Mouse (Mus musculus) layer of hippocampus, adult 11-12 months (tissue): ENCODE data around the gene AW549877.

ENCODE experiments used
- DNase-seq: peaks from one replicate; pipeline ENCODE4 v3.0.0; 2022; ENCODE audit warnings: low spot score

The AW549877 gene

DNA sequence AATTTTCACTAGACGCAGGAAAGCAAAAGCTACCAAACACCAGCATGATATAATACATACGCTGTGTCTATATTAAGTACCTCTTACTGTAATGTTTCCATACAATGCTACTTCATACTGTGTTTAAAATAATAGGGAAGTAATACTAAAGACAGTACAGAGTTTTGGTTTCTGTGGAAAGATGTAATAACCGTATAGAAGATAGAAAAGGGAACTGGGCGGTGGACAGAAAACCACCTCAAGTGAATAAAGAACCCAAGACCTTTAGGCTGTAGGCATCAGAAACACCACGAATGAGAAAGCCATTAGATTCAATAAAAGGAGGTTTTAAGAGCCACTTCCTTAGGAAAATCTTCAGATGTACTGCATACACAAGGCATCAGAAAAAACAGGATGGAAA lies 12.8 kb downstream of the AW549877 start:
- DNase-seq: no peak

DNA sequence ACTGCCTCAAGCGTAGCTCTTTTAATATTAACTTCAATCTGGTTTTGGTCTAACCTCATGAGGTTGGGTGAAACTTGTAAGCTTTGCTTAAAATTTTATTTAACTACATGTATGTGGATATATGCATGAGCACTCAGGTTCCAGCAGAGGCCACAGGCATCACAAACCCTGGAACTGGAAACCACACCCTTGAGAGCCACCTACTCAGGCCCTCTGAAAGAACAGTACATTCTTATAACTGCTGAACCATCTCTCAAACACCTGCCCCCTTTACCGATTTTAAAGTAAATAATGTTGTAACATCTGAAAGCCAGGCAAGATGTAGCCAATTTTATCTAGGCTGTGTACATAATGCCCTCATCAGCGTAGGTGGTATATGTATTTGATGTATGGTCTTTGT lies 15.7 kb downstream of the AW549877 start:
- DNase-seq: no peak

DNA sequence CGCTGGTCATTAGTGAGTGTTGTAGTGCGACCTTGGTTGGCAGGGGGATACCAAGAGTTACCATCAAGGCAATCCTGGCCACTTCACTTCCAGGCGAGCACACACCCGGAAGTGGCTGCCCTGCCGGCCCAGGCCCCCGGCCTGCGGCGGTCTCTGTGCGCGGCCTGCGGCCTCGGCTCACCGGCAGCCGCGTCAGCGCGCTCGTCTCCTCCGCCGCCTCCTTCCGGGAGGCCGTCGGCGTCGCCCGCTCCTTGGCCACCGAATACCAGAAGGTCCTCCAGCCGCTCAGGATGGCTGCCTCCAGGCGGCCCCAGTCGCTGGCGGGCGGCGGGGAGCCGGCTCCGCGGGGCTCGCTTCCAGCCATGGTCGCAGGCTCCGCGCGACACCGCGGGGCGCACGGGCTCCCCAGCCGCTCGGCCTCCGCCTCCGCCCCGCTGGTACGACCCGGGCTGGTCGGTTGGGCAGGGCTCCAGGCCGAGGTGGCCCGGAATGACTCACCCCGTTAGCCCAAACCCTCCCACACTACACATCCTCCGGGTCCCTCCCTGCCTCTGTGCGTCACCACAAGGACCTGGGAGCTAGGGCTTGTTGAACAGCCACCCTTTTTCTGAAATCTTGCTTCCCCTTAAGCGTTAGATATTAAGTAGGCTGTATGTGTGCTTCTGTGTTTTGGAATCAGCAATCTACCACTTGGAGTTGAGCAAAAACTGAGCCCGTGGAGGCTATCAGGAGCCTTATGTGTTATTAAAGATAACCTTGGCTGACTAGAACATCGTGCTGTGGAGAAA lies 16.3 kb downstream of the AW549877 start, which contains the start of gene Fbxo4:
Fbxo4 (minus strand) TSS at position 513 of the 788 bp plus-strand sequence.
- peak; percentile 80 for DNase-seq

DNA sequence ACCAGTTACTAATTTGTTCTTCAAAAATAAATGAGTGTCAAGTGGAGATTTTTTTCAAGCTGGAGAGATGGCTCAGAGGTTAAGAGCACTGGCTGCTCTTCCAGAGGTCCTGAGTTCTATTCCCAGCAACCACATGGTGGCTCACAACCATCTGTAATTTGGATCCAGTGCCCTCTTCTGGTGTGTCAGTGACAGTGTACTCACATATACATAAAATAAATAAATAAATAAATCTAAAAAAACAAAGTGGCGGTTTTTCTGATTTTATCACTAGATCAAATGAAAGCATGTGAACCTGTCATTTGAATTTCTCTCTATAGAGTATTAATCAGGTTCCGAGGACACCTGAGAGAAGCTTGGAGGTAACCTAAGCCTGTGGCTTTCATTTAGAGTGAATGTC lies 17.3 kb downstream of the AW549877 start:
- DNase-seq: no peak

DNA sequence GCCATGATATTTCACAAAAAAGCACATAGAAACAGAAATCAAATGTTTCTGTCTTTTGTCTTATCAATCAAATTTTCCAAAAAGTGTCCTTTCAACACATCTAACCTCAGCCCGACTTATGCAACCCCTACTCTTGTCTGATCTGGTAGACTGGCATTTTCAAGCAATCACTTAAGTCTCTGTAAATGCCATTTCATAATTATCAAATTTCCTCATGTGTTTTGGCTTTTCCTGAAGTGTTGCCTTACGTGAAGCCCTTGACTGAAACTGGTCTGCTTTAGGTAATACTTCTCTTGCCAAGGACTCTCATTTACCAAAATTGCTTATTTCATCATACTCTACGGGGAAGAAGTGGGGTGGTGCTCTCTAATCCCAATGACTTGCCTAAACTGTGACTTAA lies 22.2 kb downstream of the AW549877 start:
- no peak for DNase-seq

DNA sequence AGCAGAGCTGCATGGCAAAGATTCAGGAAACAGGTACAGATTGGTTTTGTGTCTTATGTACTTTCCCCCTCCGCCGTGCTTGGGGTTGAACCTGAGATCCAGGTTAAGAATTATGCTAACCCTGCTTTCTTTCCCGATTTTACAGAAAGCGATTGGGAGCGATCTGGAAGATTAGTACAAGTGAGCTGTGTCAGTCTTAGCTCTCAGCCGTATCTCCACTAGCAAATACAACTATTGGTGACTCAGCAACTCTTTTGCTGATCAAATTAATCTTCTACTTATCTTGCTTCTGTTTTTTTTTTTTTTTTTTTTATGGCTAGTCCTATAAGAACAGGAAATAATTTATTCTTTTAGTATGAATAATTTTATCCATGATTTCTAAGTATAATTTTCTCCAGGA lies 25.4 kb downstream of the AW549877 start:
- DNase-seq: no peak

DNA sequence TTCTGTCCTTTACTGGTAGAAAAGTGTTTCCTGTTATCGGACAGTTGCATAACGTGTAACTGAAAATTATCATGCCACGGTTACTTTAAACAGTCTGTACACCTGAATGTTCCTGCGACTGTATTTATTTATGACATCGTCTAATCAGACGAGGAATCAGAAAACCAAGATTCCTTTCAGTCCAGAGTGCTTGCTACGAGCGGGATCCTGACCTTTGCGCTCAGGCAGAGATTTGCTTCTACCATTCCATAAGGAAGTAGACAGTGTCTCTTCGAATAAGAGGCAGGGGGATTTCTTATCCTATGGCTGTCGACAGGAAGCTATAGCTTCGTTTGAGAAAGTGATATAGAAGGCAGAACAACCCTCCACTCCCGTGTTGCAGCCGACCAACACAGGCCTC lies 25.8 kb downstream of the AW549877 start:
- no peak for DNase-seq

DNA sequence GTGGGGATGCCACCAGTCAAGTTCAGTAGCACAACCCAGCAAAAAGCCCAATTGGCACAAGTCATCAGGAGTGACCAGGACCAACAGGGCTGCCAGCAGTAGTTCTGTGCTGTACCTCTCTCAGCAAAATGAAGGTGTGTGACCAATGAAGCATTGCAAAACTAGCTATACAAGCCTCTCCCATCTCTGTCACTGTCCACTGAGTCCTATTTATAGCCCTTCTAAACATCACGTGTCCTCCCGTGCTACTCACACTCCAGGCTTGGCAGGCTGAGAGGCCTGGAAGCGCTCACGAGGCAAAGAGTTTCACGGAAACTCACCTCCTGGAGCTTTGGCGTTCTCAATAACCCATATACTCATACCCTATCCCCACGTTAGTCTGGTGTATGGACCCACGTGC lies 33.3 kb downstream of the AW549877 start:
- no peak for DNase-seq

DNA sequence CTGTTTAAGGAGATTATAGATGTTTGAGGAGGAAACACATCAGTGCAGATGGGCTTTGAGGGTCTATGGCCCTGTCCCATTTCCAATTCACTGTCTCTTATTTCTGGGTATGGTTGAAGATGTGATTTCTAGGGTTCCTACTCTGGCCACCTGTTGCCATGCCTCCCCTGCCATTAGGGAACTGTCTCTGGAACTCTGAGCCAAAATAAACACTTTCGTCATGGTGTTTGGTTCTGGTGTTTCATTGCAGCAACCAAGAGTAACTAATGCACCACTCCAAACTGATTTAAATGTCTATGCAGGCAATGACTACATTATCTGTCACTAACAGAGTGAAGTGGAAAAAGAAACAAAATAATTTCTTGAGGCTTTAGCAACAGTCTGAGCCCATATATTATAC lies 35.5 kb downstream of the AW549877 start:
- no peak for DNase-seq

DNA sequence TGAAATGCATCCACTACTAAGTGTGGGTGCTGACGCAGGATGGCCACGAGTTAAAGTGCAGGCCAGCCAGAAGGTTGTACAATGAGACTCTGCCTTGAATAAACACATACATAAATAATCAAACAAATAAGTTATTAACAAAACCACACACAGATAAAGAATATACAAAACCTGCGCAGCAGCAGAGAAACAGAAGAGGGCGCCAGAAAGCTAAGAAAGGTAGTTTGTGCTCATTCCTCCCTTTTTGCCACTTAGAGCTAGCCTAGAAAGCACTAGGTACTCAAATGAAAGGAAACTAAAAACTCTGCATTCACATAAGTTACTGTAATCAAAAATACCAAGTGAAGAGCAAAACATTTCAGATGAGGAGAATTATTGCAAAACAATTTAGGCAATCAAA lies 37.6 kb downstream of the AW549877 start:
- DNase-seq: peak; percentile 66

DNA sequence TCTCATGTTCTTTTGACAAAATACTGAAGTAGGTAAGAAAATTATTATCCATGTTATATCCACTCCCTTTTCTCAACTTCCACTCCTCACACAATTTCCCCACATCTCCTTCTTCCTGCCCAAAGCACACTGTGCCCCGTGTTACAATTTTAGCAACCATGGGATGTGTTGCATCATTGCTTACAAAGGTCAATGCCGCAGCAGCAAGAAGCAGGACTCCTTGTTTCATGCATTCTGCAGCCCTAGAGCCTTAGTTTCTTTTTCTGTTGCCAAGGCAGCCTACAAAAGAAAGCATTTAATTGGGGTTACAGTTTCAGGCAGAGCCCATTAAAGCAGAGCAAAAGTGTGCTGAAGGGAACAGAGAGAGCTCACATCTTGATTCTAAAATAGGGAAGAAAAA lies 40.6 kb downstream of the AW549877 start:
- DNase-seq: no peak

DNA sequence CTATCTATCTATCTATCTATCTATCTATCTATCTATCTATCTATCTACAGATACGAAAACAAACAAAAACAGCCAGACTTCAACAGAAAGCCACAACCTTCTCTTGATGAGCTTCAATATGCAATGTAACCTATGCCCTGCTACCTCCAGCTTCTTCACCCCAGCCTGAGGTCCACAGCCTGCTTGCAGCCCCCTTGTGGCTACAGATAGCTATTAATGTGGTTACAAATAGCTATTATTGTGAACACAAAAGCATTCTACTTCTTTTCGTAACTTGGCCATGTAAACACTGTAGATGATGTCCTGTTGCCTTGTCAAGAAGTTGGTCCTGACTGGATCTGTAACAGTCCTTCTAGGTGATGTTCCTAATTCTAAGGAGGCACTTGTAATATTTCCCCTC lies 57.4 kb downstream of the AW549877 start:
- no peak for DNase-seq

DNA sequence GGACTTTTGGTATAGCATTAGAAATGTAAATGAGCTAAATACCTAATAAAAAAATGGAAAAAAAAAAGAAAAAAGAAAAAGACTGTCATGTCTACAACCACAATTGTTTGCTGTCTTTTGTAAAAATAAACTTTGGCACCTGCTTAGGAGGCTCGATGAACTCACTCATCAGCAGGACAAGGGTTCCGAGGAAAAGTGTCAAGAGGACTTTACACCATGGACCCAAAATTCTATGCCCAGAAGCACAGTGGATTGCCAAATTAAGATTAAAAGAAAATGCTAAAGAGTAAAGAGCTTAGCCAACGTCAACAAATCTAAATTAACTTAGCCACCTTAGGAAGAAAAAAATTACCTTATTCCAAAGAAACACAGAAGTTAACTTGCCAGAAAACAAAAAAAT lies 59.5 kb downstream of the AW549877 start:
- no peak for DNase-seq

DNA sequence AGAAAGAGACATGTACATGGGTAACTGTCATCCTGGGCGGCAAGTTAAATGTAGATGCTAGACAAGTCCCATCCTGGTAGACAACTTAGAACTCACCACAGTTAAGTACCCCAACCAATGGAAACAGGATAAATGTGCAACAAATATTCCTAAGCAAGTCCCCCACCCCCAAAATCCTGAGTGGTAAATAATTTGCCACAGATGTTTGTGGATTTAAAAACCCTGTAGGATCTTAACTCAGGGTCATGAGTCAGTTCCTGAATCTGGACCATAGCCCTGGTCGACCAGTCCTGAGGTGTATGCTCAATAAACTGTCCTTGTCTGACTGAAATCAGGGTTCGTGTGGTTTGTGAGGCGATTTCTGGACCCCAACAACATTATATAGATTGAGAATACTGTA lies 62.1 kb downstream of the AW549877 start:
- no peak for DNase-seq
